Mouse (Mus musculus) left cerebral cortex, postnatal 36 days (tissue): Measurements from ENCODE around the gene Defb35. TPM values are rescaled to one million over a fixed set of nuclear protein-coding genes. Genes with fewer than 3 reads are reported as not detected.

Experiments used
- total RNA-seq, 2 experiments: library from RNA; stranded (reverse); gene quantifications; 2 replicates each; pipeline ENCODE4 v1.2.3; 2021

Gene Defb35
- total RNA-seq, 2 experiments from 2014 or later = not detected

Other genes starting within 250 kb of the Defb35 start
- not detected for gene AY761184, start 234.7 kb upstream of the Defb35 start, total RNA-seq
- gene Defa24, start 203.9 kb upstream of the Defb35 start, total RNA-seq = not detected
- gene Defb50, start 114.8 kb upstream of the Defb35 start, total RNA-seq = not detected
- gene Defb2, start 98.4 kb upstream of the Defb35 start, total RNA-seq = not detected
- gene Defb10, start 79.5 kb upstream of the Defb35 start, total RNA-seq = not detected
- not detected for gene Defb9, start 52.9 kb upstream of the Defb35 start, total RNA-seq
- not detected for gene Defb11, start 31.9 kb upstream of the Defb35 start, total RNA-seq
- not detected for gene Defb15, start 5.6 kb upstream of the Defb35 start, total RNA-seq
- not detected for gene Defb13, start 8.4 kb downstream of the Defb35 start, total RNA-seq
- gene Fam90a1a, start 20.4 kb downstream of the Defb35 start, total RNA-seq = not detected
- not detected for gene Ccdc70, start 31.4 kb downstream of the Defb35 start, total RNA-seq
- 1 to 10 TPM; 1.7 to 1.9 TPM for gene Atp7b, start 122.0 kb downstream of the Defb35 start, total RNA-seq
- gene Alg11, start 122.4 kb downstream of the Defb35 start, total RNA-seq = 10 to 100 TPM; 30.7 to 35.7 TPM
- gene Nek5, start 186.7 kb downstream of the Defb35 start, total RNA-seq = not detected
- 1 to 10 TPM; 1.7 to 2.2 TPM for gene Nek3, start 228.1 kb downstream of the Defb35 start, total RNA-seq
- under 1 TPM; 0.62 to 0.86 TPM for gene Ckap2, start 247.5 kb downstream of the Defb35 start, total RNA-seq